Mouse (Mus musculus): Measurements from ENCODE around the gene Mpg. TPM values are rescaled to one million over a fixed set of nuclear protein-coding genes. Genes with fewer than 3 reads are reported as not detected.
"Not testable (repeated sequence)": the region's sequence is repeated elsewhere in the genome, so short reads cannot be mapped to it uniquely, and the experiment has no call there.

The Mpg gene
- total RNA-seq, 2 experiments from 2014 or later: 7.9 to 9.6 TPM

DNA sequence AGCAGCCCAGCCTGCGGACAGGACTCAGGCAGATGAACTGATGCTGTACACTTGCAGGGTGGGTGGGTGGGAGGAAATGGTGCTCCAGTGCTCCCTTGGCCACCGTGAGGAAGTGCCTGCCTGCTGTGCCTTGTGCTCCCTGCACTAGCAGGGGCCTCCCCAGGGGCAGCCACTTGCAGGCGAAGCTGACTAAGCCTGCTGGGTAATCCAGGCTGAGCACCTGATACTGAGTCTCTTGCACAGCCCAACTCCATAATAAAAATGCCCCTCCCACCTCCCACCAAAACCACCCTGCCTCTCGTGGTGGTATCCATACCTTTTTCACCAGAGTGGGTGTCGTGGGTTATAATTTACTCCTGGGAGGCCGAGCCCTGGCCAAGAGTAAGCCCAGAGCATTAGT is 27.1 kb upstream of the Mpg start:
- DNase-seq: peak; percentile 2

DNA sequence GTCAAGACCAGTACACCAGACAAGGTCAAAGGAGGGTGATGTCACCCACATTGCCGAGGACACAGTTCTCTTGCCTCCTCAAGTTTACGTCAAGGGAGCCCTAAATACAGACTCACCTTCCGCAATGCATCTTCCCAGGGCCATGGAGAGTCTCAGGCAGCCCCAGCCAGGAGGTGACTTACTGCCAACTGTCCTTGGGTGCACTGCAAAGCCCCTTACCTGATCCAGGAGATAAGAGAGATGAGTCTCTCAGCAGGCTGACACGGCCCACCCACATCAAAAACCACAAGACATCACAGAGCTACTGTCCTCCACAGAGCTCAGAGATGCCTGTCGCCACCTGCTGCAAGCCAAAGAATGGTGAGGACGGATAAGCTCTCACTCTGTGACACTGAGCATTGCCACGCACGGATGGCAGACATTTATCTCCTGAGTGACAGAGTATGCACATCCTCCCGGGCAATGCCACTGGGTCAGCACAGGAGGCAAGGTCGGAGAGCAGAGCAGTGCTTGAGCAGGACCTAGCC is 26.2 kb upstream of the Mpg start, which contains the start of gene Il9r:
Gene Il9r, minus strand, starts transcription at position 205 of the 527 bp plus-strand sequence.
- DNase-seq: peak; percentile 2
- intact Hi-C loops (cut with DNase I; ENCODE audit: low total_unique reads): no loop called here

More for the DNA sequence above, 27.1 kb upstream of the Mpg start:
- intact Hi-C loops (cut with DNase I; ENCODE audit: low total_unique reads): loop anchor here (5.0 kb wide), 1 partner anchor 43 kb away; no protein-coding TSS in a partner anchor

DNA sequence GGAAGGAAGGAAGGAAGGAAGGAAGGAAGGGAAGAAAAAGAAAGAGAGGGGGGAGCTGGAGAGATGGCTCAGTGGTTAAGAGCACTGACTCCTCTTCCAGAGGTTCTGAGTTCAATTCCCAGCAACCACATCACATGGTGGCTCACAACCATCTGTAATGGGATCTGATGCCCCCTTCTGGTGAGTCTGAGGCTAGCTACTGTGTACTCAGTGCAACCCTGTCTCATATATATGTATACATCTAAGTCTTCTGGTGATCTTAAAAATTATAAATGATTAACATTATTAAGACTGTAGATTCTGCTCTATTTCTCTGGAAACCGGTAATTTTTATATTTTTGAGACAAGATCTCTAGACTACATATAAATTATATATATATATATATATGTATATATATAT is 25.3 kb upstream of the Mpg start:
- intact Hi-C loops (cut with DNase I; ENCODE audit: low total_unique reads); DNase-seq: not testable (repeated sequence)

DNA sequence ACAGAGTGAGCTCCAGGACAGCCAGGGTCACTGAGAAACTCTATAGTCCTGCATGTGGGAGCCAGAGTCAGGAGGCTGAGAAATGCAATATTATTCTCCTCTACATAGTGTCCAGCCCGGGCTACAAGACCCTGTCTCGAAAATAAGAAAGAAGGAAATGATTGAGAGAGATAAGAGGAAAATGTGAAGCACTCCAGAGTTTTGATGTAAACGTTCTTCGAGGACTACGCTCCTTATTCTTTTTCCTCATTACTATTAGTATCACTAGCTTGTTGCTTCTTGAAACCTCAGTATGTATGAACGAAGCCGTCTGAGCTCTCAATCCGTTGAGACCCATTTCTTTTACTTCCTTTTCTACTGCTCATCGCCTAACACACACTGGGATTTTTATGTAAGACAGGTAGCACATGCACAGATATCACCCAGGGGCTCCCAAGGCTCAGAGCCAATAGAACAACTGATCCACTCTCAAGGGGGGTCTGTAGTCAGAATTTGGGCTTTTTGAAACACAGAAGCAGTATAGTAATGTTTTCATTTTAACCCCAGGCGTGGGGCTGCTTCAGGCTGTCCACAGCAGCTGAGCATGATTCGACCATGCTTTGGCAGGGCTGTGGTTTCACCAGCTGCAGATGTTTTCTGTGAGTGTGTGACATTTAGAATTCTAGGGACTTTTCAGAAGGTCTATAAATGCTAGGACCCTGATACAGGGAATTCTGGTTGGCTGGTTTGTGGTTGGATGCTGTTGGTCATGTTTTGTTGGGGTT is 24.2 kb upstream of the Mpg start:
- peak; percentile 0 for DNase-seq
- intact Hi-C loops (cut with DNase I; ENCODE audit: low total_unique reads): no loop called here

DNA sequence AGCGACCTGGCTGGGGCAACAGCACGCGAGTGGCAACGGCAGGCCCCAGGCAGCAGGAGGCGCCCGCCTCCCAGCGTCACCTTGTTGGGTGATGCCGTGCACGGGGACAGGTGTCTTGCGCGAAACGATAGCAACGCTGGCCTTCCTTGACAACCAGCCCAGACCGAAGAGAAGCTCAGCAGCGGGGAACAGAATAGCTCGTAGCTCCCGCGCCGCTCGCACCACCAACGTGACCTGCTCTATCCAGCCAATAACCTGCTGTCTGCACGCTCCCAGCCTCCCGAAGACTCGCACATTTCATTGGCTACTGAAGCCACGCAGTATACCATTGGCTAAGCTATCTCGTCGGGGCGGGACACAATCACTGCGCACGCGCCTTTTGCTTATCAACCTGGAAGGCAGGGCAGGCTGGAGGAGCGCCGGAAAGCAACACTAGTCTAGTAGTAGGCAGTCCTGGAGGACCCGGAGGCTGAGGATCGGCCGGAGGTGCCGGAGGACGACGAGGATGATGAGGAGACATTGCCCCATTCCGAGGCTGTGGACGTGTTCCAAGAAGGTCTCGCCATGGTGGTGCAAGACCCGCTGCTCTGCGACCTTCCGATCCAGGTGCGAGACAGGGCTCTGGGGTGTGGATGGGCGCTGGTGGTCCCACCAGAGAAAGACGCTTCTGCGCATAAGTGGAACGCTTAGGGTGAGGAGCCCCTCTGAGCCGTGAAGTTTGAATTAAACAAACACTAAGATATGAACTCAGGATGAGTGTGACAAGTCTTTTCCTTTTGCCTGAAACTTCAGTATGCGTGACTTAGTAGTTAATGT is 21.0 kb upstream of the Mpg start, which contains the start of gene Snrnp25:
Gene Snrnp25, plus strand, starts transcription at position 358 of the 816 bp plus-strand sequence.
- peak; percentile 95 for DNase-seq
- intact Hi-C loops (cut with DNase I; ENCODE audit: low total_unique reads): no loop called here

DNA sequence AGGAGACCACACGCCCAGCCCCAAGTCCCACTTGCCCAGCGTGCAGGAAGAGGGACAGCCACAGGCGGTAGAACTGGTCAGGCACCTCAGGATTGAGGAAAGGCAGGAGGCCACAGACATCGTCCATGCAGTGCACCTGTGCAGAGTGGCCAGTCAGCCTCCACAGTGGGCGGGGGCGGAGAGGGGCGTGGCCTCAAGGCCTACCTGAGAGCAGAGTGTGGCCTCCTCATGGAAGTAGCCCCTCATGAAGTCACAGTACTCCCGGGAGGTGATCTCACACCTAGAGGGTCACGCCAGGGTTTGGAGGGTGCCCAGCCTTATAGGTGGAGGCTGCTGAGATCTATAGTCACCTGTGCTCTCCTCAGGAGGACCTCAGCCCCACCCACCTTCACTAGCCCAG is 15.7 kb upstream of the Mpg start:
- intact Hi-C loops (cut with DNase I; ENCODE audit: low total_unique reads): no loop called here
- DNase-seq: no peak

DNA sequence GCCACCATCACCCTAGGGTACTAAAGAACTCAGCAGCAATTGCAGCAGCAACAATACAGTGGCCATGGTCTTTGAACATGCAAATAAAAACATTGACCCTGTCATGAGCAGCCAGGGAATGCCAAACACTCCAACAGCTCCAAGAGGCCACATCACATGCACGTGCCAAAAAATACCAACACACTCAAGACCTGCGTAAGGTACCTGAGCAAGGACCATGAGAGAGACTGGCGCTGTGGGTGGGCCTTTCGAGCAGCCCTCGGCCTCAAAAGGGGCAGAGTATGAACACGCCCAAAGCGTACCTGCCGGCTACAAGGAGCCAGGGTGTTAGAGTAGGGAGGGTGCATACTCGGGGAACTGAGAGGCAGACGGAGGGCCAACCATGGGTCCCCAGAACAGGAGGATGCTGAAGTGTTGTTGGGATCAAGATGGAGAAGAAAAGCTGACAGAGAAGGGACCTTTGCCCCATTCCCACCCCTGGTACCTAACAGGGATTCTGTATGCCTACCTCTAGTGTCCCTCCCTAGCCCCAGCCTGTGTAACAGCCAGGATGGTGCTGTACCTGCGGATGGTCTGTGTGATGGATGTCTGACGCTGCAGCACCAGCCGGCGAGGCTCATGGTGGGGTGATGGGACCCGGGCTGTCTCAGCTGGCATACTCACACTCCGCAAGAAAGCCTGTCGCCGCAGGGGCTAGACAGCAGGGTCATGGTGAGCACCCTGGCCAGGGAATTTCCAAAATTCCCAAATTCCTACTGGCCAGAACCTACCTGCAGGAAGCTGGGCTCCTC is 10.7 kb upstream of the Mpg start:
- DNase-seq: no peak
- intact Hi-C loops (cut with DNase I; ENCODE audit: low total_unique reads): no loop called here

DNA sequence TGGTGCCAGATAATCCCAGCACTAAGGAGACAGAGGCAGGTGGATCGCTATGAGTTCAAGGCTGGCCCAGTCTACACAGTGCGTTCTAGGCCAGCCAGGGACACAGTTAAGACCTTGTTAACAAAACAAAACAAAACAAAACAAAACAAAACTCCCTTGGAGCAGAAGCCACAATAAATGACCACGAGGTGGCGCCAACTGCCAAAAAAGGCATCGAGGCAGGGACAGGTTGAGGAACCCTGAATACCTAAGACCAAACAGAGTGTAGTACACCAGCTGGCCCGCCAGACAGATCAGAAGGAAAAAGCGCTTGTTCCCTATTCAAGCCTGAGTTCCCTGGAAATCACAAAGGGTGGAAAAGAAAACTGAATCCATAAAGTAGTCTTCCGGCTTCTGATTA is 9.5 kb upstream of the Mpg start:
- DNase-seq: peak; percentile 62

DNA sequence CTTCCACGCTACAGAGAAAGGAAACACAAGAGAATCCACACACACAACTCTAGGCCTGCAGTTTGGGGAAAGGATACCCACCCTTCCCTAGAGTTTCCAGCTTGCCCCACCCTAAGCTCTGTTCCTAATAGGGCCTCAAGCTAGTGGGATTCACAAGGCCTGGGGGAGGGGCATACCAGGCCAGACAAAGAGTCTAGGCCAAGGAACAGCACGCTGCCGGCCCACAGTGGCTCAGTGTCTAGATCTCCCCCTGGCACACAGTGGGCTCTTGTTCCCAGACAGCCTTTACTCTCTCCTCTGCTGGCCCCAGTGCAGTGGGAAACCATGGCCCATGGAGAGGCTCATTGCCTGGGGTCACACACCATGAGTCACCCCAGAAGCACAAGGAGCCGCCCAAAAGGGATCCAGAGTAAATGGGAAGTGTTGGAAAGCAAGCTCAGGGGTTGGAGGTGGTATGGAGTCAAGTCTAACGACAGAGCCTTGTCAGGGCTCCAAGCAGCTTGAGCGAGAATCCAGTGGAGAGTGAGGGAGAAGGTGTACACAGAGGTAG is 7.7 kb upstream of the Mpg start:
- DNase-seq: no peak
- intact Hi-C loops (cut with DNase I; ENCODE audit: low total_unique reads): loop anchor here (2.0 kb wide), 1 partner anchor 18 kb away; no protein-coding TSS in a partner anchor

More for the DNA sequence above, 9.5 kb upstream of the Mpg start:
- intact Hi-C loops (cut with DNase I; ENCODE audit: low total_unique reads): no loop called here

DNA sequence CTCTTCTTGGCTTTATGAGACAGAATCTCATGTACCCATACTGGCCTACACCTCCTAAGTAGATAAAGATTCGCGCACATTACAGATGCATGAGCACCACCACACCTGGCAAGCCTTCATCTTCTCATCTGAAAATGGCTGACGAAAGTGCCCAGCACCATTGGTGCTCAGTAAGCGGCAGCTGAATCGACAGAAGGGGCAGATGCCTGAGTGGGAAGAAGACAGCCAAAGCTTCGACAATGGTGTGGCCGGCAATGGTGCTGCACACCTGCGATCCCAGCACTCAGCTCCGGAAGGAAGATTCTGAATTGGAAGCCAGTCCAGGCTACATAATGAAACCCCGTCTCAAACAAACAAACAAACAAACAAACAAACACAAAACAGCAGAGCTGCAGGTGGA is 7.0 kb upstream of the Mpg start:
- intact Hi-C loops (cut with DNase I; ENCODE audit: low total_unique reads): loop anchor here (2.0 kb wide), 1 partner anchor 18 kb away; no protein-coding TSS in a partner anchor
- DNase-seq: no peak

DNA sequence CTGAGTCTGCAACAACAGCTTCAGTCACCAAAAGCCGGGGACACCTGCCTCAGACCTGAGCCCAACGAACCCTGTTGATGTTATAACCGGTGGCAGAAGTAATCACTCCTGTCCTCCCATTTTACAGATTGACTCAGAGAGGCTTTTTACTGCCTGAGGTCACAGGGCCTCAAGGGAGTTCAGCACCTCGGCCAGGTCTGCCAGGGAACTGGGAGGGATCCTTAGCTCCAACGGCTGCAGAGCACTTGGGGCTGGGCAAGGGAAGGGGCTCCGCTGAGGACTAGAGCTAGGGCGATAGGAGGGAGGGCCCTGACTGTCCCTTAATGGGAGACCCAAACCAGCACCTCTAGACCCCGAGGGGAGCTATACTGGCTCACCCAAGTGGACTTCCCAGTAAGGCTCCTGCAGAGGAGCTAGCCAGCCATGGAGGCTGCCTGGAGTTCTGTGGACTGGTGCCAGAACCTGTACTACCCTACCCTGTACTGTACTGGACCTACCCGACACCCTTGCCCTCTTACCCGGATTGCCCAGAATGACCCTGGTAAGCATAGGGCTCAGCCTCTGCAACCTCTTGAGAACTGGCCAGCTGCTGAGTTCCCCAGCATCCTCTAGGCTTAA is 5.6 kb upstream of the Mpg start:
- intact Hi-C loops (cut with DNase I; ENCODE audit: low total_unique reads): no loop called here
- DNase-seq: no peak

DNA sequence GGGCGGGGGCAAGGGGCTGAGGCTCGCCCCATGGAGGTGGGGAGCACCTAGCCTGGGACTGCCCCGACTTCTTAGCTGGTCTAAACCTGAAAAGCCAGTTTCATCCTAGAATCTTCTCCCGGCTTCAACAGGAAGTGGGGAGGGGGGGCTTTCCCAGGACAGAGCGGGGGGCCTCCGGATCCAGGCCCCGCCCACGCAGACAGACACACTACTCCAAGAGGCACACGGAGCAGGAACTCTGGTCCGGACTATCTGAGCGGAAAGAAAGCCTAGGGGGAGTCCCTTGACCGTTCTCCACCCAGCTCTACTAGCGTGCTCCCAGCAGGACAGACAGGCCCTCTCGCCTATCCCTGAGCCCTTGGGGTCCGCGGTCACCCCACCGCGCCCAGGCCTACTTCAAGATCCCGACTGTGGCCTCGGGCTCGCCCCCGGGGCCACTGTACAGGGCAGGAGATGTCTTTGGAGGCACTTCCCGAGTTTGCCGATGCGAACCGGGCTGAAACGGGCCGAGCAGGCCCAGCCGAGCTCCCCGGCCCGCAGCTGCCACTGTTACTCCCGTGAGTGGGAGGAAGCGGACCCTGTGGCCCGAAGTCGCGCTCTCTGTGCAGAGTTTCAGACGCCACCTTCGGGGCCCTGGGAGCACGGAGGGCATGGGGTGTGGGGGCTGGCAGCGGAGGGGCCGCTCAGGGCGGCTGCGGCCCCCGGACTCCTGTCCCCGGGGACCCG is 4.9 kb upstream of the Mpg start:
- DNase-seq: peak; percentile 75
- intact Hi-C loops (cut with DNase I; ENCODE audit: low total_unique reads): no loop called here

DNA sequence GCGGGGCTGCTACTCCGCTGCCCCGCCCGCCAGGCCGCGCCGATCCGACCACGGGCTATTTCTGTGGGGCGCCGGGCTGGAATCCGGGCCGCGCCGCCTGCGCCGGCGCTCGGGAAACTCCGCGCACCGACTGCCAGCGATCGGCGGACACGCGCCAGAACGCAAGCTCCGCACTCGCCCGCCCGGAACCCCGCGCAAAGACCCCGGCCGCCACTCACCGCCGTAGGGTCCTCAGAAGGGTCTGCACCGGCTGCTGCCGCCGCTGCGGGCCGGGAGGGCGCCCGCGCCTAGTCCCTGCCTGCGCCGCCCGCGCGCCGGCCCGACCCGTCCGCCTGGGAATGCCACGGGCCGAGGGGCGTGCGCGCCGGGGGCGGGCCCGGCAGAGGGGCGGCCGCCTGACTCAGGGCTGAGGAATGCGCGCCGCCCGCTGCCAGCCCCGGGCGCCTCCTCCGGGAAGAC is 4.3 kb upstream of the Mpg start, which contains the start of gene Rhbdf1:
Gene Rhbdf1, minus strand, starts transcription at position 350 of the 459 bp plus-strand sequence.
- peak; percentile 77 for DNase-seq
- intact Hi-C loops (cut with DNase I; ENCODE audit: low total_unique reads): no loop called here

DNA sequence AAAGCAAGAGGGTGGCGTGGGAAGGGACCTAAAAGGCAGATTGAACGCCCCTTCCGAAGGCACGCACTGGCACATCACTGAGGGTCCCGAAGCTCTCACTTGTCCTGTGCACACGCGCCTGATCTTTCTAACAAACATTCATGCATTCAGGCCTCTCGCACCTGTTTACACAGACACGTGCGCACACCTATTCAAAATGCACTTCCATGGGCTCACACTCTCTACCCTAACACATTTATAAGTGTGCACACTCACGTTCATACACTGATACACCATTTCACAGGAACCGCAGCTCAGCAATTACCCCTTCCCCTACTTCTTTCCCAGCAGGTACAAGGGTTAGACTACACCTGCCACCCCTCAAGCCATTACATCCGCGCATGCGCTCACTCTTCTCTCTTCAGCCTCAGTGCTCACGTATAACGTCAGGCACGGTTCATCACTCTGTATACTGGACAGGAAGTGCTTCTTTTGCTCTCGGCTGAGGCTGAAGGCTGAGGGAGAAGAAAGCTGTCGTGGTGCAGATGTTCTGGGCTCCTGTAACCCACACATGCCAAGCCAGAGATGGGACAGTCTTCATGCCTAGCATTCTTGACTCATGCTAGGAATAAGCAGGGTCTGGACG is 3.6 kb upstream of the Mpg start:
- DNase-seq: no peak
- intact Hi-C loops (cut with DNase I; ENCODE audit: low total_unique reads): no loop called here

DNA sequence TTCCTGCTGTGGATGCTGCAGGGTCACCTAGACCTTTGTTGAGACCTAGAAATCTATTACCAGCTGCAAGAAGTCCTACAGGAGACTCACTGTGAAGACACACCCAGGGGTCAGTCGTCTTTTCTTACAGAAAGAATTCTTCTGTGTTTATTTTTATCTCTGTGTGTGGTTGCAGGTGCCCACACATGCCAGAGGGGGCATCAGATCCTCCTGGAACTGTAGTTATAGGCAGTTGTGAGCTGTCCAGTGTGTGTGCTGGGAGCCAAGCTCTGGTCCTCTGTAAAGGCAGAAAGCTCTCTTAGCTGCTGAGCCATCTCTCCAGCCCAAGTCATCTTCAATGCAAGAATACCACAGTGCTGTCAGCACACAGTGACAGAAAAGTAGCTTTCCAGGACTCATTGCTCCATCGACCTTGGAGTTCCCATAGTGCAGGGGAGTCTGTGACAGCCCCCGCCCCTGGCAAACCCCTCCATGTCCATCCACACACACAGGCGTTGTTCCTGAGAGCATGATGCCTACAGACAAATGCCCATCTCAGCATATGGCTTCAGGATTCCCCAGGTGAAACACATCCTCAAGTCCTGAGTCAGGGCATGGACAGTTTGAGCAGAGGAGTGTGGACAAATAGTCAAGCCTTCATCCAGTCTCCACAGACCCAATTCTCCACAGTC is 2.9 kb upstream of the Mpg start:
- intact Hi-C loops (cut with DNase I; ENCODE audit: low total_unique reads): no loop called here
- no peak for DNase-seq

DNA sequence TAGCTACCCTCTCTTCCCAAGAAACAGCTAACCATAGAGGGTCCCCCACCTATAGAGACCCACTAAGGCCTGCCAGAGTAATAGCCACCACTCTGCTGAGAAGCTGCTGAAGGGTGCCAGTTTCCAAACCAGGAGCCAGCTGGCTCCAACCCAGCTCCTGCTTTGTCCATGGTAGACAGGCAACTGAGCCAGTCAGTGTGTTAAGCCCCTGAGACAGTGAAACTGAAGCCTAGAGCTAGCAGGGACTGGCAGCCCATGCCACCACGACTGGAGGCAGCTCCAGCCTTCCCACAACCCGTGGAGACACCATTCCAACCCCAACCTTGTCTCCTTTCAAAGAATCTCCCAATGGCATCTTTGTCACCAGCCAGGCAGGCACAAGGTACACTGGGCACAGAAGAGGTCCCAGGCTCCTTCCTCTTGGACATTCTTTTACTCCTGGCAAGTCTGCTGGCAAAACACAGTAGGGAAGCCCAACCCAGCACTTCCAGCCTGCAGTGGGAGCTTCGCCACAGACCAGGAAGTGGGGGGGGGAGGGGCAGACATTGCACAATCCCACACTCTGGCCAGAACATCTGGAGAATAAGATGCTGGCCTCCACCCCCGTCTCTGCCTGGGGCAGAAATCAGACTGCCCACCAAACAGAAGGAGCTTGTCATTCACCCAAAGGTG is 1.7 kb upstream of the Mpg start:
- intact Hi-C loops (cut with DNase I; ENCODE audit: low total_unique reads): no loop called here
- DNase-seq: peak; percentile 89

Data from gastrocnemius, postnatal 14 days (tissue).